Mouse (Mus musculus): Measurements from ENCODE around the gene Gpc6.

Gene Gpc6

DNA sequence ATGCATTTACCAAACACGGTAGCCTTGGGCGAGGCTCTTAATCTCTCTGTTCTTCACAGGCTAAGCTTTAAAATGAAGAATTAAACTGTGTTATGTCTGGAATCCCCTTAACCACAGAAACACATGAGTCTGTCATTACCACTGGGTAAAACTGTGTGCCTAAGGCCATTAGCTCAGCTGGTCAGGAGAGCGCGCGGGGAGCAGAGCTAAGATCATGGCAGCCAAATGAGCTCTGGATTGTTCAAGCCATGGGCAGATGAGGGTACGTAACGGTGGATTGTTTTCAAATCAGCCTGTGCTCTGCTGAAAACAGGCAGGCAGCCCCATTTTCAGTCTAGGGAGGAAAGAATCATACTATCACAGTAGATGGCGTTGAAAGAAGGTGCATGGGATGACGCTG lies 859.8 kb downstream of the Gpc6 start:
- DNase-seq (ENCODE audit: extremely low read depth, low read depth): no peak

DNA sequence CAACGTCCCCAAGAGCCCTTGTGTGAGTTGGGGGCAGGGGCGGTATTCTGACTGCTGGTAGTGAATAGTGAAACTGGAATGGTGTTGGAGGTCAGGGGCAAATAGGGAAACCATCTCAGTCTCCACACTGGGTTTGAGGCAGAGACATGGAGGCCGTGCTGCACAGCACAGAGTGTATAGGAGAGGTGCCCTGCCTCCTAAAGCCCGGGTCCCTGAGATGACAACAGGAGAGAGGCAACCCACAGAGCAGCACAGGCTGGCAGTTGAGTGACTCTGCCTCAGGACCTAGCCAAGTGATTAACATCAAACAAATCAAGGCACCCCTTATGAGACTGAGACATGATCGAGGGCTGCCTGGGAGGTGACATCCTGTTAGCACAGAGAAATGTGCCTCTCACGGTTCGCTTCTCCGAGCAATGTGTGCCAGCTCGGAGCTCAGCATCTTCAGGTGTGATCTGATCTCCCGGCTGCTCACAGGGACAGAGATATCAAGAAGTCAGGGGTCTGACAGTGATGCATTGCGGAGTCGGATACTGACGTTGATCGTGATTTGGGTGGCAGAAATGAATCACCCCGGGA lies 860.5 kb downstream of the Gpc6 start:
- DNase-seq (ENCODE audit: extremely low read depth, low read depth): no peak

DNA sequence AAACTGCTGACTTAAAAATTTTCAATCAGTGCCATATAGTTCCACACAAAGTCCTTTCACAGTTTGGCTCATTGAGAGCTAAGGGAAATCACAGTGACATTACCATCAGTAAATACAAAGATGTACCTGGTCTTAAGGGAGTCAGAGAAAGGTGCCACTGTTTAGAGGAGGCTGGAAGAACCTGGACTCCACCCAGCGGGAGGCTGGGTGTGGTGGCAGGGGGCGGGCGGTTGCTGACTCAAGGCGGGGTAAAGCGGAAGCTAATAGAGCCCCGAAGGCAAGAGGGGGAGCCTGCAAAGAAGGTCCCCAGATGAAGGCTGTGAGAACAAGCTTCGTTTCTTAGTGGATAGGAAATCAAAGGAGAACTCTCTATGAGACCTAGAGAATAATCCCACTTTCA lies 861.5 kb downstream of the Gpc6 start:
- no peak for DNase-seq (ENCODE audit: extremely low read depth, low read depth)

DNA sequence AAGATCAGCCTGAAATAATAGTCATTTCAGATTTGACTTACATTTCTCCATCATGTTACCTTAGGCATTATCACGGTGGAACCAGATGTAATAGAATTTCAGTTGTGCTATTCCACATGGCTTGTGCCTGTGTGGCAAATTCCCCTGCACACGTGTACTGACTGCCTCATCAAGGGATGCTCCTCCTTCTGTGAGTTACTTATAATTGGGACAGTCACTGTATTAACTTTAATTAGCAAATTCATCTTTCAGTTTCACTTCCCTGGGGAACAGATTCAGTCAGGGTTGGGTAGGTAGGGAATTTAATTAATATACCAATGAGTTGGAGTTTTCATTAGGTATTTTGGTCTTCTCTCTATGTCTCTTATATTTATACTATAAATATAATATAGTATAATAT lies 869.8 kb downstream of the Gpc6 start:
- no peak for DNase-seq (ENCODE audit: extremely low read depth, low read depth)

DNA sequence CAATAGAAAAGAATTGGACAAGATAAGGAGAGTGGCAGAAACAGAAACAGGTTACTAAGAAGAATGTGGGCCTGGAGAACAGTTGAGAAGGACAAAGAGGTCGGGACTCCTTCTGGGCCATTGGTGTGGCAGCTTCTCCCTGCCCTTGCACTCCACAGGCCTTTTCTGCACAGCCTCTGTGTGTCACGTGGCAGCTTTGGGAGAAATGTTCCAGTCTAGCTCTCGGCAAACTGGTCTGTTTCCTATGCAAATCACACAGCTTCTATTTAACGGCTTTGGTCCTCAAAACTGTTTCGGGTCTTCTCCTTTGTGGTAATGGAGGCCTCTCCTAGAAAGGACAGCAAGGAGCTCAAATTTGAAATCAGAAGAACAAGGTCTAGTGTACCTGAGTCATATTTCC lies 871.5 kb downstream of the Gpc6 start:
- no peak for DNase-seq (ENCODE audit: extremely low read depth, low read depth)

DNA sequence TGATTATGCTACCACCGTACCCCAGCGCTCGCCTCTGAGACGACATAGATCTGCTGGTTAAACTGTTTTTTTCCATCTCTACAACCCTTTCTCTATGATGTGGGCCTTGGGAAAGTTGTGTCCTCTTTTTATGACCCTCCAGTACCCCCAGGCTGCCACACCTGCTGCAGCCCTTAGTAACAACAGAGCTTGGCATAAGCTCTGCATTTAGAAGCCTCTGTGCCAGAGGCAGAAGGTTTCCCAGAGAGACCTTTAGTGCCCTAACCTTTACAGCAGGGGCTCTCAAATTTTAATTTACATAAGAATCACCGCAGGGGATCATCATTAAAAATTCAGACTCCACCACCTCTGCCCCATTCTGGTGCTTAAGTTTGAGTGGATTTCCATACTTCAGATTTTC lies 875.3 kb downstream of the Gpc6 start:
- no peak for DNase-seq (ENCODE audit: extremely low read depth, low read depth)

DNA sequence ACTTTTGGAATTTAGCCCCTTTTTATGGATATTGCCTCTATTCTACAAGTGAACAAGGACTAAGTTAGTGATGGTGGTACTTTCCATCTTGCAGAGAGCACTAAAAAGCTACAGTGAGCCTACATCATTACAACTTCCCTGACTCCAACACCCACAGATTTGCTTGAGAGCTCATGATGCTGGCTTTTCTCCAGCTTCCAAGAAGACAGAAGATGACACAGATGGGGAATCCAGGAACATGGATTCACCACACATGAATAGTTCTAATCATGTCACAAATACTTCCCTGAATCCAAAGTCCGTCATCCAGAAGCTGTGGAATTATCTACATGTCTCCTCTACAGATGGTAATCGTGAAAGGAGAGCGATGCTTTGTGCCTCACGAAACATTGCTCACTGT lies 882.7 kb downstream of the Gpc6 start:
- DNase-seq (ENCODE audit: extremely low read depth, low read depth): no peak

DNA sequence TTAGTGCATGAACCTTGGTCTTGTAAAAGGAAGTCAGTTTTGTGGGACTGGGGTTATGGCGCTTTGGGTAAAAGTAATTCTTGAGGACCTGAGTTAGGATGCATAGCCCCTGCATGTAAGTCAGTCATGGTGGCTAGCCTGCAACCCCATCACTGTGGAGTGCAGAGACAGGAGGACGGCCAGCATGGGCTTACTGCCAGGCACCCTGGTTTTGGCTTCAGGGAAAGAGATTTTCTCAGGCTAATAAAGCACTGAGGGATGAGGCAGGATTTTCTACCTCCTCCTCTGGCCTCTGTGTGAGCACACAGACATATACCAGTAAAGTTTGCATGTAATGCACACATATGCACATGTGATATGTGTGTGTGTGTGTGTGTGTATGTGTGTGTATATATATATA lies 883.2 kb downstream of the Gpc6 start:
- DNase-seq (ENCODE audit: extremely low read depth, low read depth): no peak

DNA sequence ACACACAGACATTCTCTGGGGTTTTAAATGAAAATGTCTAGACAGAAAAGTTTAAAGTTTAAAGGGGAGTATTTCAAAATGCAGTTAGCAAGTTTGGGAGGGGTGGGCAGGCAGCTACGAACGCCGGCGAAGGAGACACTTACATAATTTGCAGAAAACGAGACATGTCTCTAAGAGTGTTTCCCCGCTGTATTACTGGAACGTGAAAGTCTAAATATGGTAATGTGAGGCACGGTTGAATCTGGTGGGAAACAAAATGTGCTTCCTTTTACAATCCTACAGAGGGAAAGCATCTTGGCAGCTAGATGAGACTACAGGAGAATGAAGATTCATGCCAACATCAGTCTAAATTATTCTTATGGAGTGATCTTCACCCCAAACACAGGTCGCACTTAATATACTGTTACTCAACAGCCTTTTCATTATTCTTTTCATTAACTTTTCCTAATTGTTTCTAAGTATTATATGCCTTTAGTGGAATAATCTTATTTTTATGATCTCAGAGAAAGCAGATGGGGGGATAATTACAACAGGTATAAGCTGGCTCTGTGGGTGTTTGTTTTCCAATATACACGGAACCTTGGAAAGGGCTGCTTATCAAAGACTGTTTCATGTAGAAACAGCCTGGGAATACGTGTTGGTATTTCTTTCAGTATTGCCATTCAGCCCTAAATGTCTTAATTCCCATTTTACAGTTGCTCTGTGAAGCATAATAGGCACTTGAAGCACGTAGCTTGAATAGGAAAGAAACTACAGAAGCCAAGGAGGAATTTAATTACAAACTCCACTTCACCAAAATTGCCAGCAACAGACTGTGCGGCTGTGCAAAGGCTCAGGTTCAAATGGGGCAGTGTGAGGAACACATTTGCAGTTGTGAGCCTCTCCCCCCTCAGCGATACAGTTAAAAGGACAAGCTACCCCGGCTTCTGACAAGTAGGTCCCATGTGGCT lies 885.5 kb downstream of the Gpc6 start:
- no peak for DNase-seq (ENCODE audit: extremely low read depth, low read depth)

DNA sequence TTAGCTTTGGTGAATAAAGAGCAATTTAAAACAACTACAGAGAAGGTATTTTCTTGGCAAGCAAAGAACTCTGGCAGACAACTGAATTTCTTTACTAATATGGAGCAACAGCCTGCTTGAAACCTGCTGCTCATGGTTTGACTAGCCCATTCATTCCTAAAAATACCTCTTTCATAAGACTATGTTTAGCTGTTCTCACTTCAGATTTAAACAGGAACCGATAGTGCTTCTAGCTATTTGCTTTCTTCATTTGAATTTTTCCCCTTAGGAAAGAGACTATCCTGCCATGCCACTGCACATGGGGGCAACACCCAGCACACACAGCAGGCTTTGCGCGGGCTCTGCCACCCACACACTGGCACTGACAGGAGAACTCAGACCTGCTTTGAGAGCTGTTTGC lies 888.4 kb downstream of the Gpc6 start:
- no peak for DNase-seq (ENCODE audit: extremely low read depth, low read depth)

DNA sequence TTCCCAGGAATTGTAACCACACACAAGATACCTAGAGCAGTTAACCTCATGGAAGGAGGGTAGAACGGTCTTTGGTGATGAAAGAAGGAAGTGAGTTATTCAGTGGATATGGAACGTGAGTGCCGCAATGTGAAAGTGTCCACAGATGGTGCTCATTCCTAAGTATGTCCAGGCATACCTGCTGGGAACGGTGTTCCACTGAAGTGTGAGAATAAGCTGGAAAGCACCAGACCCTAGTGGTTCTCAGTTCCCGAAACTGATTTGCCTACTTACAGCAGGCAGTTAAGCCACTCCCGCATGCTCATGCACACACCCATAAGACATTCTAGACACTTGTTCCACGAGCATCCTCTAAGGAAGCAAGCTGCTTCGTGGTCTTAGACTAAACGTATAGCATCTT lies 890.9 kb downstream of the Gpc6 start:
- DNase-seq (ENCODE audit: extremely low read depth, low read depth): no peak

DNA sequence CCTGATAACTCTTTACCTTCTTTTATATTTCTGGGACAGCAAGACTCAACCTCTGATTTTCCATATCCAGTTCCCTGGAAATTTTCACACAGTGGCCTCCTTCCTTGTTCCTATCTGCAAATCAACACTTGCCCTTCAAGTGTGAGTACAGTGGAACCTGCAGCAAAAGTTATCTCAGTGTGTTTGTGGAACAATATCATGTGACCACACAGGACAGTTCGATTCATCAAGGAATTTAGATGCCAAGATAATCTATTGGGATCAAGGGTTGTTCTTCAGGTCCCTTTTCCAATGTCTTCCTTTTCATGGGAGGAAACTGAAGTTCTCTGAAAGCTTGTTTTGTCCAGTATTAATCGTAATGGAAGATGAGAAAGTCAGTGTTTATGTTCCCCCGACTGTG lies 891.6 kb downstream of the Gpc6 start:
- DNase-seq (ENCODE audit: extremely low read depth, low read depth): no peak

DNA sequence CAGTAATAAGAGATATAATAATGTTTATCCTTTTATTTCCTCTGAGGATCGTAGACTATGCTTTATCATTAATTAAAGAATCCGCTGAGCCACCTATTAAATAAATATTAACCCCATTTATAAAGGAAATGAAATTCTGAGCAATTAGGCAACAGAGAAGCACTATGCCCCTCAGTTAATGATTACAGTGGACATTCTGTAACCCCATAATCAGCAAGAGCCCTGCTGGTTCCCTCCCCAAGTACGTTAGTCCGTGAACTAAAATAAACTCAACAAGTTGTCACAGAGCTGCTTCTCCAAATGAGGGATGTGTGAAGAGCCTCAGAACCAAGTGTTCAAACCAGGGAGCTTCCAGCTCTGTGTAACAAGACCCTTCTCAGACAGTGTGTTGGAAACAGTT lies 892.1 kb downstream of the Gpc6 start:
- no peak for DNase-seq (ENCODE audit: extremely low read depth, low read depth)

DNA sequence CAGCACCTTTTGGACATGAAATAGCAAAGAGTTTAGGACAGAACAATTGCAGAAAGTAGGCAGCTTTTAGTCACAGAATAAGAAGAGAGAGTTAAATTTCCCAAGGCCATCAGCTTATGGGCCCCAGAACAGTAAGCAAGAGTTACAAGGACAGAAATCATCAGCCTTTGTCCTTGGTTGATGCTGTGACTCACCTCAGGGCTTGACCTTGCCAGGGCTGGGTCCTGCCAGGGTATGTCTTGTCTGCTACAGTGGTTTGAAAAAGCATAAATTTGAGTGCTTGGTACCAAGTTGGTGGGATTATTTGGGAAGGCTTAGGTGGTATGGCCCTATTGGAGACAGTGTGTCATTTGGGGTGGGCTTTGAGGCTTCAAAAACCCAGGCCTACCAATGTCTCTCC lies 899.4 kb downstream of the Gpc6 start:
- no peak for DNase-seq (ENCODE audit: extremely low read depth, low read depth)

DNA sequence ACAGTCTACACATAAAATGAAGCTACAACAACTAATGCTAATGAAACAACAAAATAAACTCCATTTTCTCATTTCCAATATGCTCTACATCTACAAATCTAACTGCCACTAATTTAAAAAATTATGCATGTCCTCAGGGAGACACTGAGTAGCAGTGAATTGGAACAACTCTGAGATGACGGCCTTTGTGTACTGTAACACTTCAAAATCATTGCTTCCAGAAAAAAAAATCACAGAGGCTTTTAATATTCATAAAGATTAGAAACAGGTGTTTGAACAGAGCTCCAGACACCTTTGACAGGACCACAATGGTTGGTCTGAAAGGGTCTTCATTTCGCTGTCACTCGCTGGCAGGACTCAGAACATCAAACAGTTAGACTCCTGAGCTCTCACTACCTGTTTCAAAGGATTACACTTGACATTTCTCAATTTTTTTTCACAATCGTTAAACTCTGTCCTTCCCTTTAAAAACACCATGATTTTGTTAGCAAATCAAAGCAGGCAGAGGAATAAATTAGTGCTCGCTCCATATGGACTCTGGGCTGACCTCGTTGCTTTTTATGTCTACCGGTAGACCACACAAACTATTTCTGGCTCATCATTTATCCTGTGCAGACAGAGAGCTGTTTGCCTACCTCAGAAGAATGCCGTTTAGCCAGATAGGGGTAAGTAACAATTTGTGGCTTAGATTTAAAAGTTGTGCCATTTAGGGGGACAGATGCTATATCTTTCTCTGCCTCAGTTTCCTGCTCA lies 901.4 kb downstream of the Gpc6 start:
- no peak for DNase-seq (ENCODE audit: extremely low read depth, low read depth)

DNA sequence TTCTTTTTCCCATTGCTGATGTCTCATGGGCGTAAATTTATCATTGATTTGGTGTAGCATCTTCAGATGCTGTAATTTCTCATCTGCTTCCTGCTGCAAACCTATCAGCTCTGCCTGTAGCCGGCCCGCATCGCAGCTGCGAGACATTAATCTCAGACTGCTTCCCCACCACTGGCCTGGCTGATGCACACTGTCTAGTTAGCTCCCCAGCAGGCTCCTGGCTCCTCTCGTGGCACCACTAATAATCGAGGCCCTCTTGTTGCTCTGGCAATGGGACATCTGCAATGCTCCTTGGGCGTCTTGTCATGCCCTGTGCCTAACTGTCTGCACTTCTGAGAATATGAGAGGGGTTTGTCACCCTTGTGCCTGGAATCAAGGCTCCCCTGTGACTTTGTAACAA lies 906.2 kb downstream of the Gpc6 start:
- no peak for DNase-seq (ENCODE audit: extremely low read depth, low read depth)

DNA sequence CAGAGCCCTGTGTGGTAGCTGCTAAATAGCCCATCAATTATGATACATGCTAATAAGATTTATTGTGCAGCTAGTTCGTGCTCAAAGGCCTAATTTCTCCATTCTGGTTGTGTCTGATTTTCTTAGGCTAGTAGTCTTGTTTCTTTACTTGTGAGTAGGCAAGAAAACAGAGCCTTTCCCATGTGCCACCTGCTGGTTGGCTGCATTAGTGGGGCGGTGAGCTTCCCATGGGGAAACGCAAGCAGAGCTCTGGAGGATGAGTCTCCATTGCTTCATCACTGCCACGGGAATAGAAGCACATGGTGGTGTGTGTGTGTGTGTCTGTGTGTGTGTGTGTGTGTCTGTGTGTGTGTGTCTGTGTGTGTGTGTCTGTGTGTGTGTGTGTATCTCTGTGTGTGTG lies 906.6 kb downstream of the Gpc6 start:
- no peak for DNase-seq (ENCODE audit: extremely low read depth, low read depth)

DNA sequence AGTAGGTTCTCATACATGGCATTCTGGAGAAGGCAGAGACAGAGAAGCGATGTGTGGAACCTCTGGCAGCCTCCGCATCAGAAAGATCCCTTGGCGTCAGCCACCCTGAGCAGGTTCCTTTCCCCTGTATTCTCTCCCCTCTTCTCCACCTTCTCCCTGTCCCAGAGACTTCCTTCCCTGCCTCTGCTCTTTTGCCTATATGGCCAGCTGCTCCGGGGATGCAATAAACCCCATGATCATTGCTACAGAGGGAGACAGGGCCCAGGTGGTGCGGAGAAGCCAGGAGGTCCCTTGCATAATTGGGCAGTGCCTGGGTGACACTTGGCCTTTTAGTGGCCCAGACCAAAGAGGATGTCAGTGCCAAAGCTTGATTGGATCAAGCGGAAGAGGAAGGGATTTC lies 910.4 kb downstream of the Gpc6 start:
- DNase-seq (ENCODE audit: extremely low read depth, low read depth): no peak

DNA sequence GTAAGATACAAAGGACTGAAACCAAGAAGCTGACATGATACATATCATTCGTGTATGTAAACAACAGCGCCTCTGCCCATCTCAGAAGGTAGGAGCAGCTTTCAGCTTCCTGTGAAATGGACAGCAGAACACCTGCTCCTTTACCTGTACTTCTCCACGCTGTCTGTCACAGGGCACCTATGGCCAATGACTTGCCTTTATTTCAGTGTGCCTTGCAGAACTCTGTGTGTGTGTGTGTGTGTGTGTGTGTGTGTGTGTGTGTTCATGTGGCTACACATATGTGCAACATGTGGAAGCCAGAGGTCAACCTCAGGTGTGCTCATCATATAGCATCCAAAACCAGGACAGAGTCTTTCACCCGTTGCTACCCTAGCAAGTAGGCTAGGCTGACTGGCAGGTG lies 911.9 kb downstream of the Gpc6 start:
- no peak for DNase-seq (ENCODE audit: extremely low read depth, low read depth)

DNA sequence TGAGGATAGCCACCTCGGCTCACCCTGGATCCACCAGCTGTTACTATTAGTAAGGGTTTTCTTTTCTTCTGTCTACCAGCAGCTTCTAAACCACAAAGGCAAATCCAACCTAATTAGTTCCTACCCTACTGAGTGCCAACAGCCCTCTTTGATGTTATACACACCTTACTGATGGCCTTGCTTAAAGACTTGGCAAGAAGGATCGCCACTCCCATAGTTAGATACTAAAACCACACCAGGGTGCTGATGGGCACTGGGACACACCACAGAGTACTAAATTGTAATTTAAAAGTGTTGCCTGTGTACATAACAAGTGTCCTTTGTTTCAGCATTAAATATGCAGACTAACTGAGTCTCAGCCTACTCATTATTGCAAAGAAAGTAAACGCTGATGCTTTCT lies 912.6 kb downstream of the Gpc6 start:
- no peak for DNase-seq (ENCODE audit: extremely low read depth, low read depth)

DNA sequence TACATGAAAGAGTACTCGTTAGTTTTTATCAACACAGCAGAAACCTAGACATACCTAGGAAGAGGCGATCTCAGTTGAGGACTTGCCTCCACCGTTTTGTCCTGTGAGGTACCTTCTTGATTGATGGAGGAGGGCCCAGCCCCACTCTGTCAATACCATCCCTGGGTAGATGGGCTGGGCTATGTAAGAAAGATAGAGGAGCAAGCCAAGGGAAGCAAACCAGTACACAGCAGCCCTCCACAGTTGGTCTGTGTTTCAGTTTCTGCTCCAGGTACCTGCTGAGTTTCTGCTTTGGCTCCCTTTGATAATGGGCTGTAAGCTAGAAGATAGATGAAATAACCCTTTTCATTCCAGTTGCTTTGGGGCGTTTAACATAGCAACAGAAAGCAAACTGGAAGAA lies 916.1 kb downstream of the Gpc6 start:
- DNase-seq (ENCODE audit: extremely low read depth, low read depth): no peak

DNA sequence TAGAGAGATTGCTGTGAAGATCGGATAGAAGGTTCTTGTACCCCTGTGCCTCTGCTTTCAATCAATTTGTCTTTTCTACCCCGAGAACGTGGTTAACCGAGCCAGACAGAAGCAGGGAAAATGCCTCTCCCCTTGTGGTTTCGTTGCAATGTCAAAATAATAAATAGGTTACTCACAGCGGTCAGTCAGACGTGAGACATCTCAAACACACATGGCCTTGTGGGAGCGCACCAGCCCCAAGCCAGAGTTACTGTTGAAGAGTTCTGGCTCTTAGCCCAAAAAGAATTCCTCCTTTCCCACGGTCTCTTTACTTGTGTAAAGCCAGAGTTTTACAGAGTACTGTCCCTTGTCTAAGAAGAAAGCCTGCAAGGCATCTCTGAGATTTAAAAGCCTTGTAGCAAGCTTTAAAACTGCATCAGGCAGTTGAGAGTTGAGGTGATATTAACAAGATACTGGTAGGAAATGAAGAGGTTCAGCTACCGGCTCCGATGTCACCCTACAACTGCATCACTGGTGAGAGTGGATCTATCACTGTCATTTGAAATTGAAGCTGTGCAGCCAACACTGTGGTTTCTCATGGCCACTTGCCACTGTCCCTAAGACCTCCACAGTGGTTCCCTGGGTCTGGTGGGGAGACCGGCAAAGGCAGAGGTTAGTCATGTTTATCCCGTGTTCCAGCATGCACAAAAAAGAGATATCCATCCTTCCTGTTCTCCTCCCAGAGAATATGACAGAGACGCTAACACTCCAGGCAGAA lies 916.9 kb downstream of the Gpc6 start:
- DNase-seq (ENCODE audit: extremely low read depth, low read depth): no peak

All from MEL-GATA-1-ER (cell line).